ENCODE assay signal across 8 mouse cellular contexts in genomic region chr11:29692111-29692682, GRCm38 (mm10). TPM values are rescaled to one million over a fixed set of nuclear protein-coding genes. Genes with fewer than 3 reads are reported as not detected.
A peak's percentile ranks its signal among the peaks of the same experiment; 100 is the strongest.
DNase-seq lines count a peak whose midpoint lies in the region; ATAC-seq lines count a peak whose summit lies in the region.

No protein-coding gene starts in this region.

- H3K4me3 ChIP-seq in forebrain, embryonic 13.5 days: peak overlapping the region; percentile 92
- H3K4me3 ChIP-seq in hindbrain, embryonic 11.5 days (ENCODE audit: low read depth, low read length): peak overlapping the region; percentile 98; the same call in 1 of the 2 replicates
- H3K4me3 ChIP-seq in liver, embryonic 12.5 days: peak overlapping the region; percentile 96
- H3K4me3 ChIP-seq in neural tube, embryonic 11.5 days (ENCODE audit: low read depth, low read length): 0 out of 2 replicates have a peak overlapping the region, but pooled peaks have one; percentile 97

- no peaks in the 10 kb centered on the region for H3K9me3 ChIP-seq in forebrain, embryonic 13.5 days (replicated peaks)
- no peaks in the 10 kb centered on the region for H3K9me3 ChIP-seq in hindbrain, embryonic 11.5 days (ENCODE audit: control insufficient read depth, low read length)
- H3K9me3 ChIP-seq in liver, embryonic 12.5 days (replicated peaks): no peaks in the 10 kb centered on the region
- H3K9me3 ChIP-seq in neural tube, embryonic 11.5 days (ENCODE audit: control insufficient read depth, low read length): no peaks in the 10 kb centered on the region

- DNase-seq in left cerebral cortex, adult 18-20 months (ENCODE audit: low spot score in 2 of 2): peak; percentile 30 to 35
- no peak for DNase-seq in left cerebral cortex, adult 11 months (ENCODE audit: low spot score)
- peak; percentile 66 for DNase-seq in adrenal gland, postnatal 14 days
- peak; percentile 15 for DNase-seq in hindbrain, embryonic 11.5 days (ENCODE audit: low spot score)
- peak; percentile 18 for DNase-seq in neural tube, embryonic 11.5 days (ENCODE audit: low spot score)

- WGBS in forebrain, embryonic 13.5 days: 27% methylated on average over 12 of the region's 12 CpGs
- 27% methylated on average over 12 of the region's 12 CpGs for WGBS in hindbrain, embryonic 11.5 days
- 18% methylated on average over 12 of the region's 12 CpGs for WGBS in liver, embryonic 12.5 days (ENCODE audit: insufficient replicate concordance)
- 23% methylated on average over 12 of the region's 12 CpGs for WGBS in neural tube, embryonic 11.5 days

- H3K4me2 ChIP-seq in forebrain, embryonic 13.5 days: peak overlapping the region; percentile 6; the same call in 1 of the 2 replicates
- no peak overlapping the region for H3K4me2 ChIP-seq in hindbrain, embryonic 11.5 days (replicated peaks; ENCODE audit: low read depth, low read length)
- peak overlapping the region; percentile 64 for H3K4me2 ChIP-seq in liver, embryonic 12.5 days
- H3K4me2 ChIP-seq in neural tube, embryonic 11.5 days (ENCODE audit: low read depth): no peak overlapping the region

- H3K4me1 ChIP-seq in forebrain, embryonic 13.5 days: peaks cover 16% of the 10 kb centered on the region
- H3K4me1 ChIP-seq in hindbrain, embryonic 11.5 days (replicated peaks; ENCODE audit: control insufficient read depth, insufficient read depth, low read length): no peaks in the 10 kb centered on the region
- peaks cover 18% of the 10 kb centered on the region for H3K4me1 ChIP-seq in liver, embryonic 12.5 days
- no peaks in the 10 kb centered on the region for H3K4me1 ChIP-seq in neural tube, embryonic 11.5 days (ENCODE audit: control insufficient read depth, insufficient read depth, low read length)

- H3K36me3 ChIP-seq in forebrain, embryonic 13.5 days (ENCODE audit: poor library complexity, severe bottlenecking): no peaks in the 10 kb centered on the region
- no peaks in the 10 kb centered on the region for H3K36me3 ChIP-seq in hindbrain, embryonic 11.5 days (ENCODE audit: control insufficient read depth, insufficient read depth, low read length)
- peaks cover 3% of the 10 kb centered on the region; the same call in 1 of the 2 replicates for H3K36me3 ChIP-seq in liver, embryonic 12.5 days
- no peaks in the 10 kb centered on the region for H3K36me3 ChIP-seq in neural tube, embryonic 11.5 days (ENCODE audit: control insufficient read depth, insufficient read depth, low read length)

- no peaks in the 10 kb centered on the region for H3K27me3 ChIP-seq in forebrain, embryonic 13.5 days
- H3K27me3 ChIP-seq in hindbrain, embryonic 11.5 days (ENCODE audit: control insufficient read depth, insufficient read depth, low read length): no peaks in the 10 kb centered on the region
- no peaks in the 10 kb centered on the region for H3K27me3 ChIP-seq in liver, embryonic 12.5 days (replicated peaks)
- no peaks in the 10 kb centered on the region for H3K27me3 ChIP-seq in neural tube, embryonic 11.5 days (ENCODE audit: control insufficient read depth, insufficient read depth, low read length)

- no peak overlapping the region for H3K9ac ChIP-seq in forebrain, embryonic 13.5 days
- no peak overlapping the region for H3K9ac ChIP-seq in hindbrain, embryonic 11.5 days (ENCODE audit: low read depth, low read length)
- H3K9ac ChIP-seq in liver, embryonic 12.5 days: peak overlapping the region; percentile 35; the same call in 1 of the 2 replicates
- H3K9ac ChIP-seq in neural tube, embryonic 11.5 days (ENCODE audit: low read length): no peak overlapping the region

- no peak overlapping the region for H3K27ac ChIP-seq in forebrain, embryonic 13.5 days
- H3K27ac ChIP-seq in hindbrain, embryonic 11.5 days (ENCODE audit: low read depth, low read length): no peak overlapping the region
- no peak overlapping the region for H3K27ac ChIP-seq in liver, embryonic 12.5 days
- no peak overlapping the region for H3K27ac ChIP-seq in neural tube, embryonic 11.5 days (ENCODE audit: low read depth, low read length)

- no peak for ATAC-seq in forebrain, embryonic 13.5 days
- no peak for ATAC-seq in hindbrain, embryonic 11.5 days (ENCODE audit: low FRiP score)
- no peak for ATAC-seq in liver, embryonic 12.5 days
- no peak for ATAC-seq in neural tube, embryonic 11.5 days (ENCODE audit: insufficient read depth, low FRiP score, low TSS enrichment)
- no peak for ATAC-seq in activated CD4-positive, CD25-positive, alpha-beta regulatory T cell, adult 4 months

RNA-seq across cellular contexts. Expression of gene Rtn4, which starts 0.6 kb away (rescaled TPM):
- total RNA-seq in left cerebral cortex, adult 18-20 months (2021): 100 to 1,000 TPM; 690 to 719 TPM
- total RNA-seq in adrenal gland, postnatal 14 days (2021): 304 and 307 TPM in 2 replicates
- 102 TPM in 2 replicates for polyA plus RNA-seq in forebrain, embryonic 13.5 days (2015; fragmentation: Nextera tagmentation; extraction: Ambion mirVana)
- 73.7 and 83.9 TPM in 2 replicates for polyA plus RNA-seq in hindbrain, embryonic 11.5 days (2014; fragmentation: Nextera tagmentation; extraction: Ambion mirVana)
- polyA plus RNA-seq in liver, embryonic 12.5 days (2016; fragmentation: Nextera tagmentation; extraction: Ambion mirVana): 24.6 and 24.9 TPM in 2 replicates
- 76.8 and 84.7 TPM in 2 replicates for polyA plus RNA-seq in neural tube, embryonic 11.5 days (2014; fragmentation: Nextera tagmentation; extraction: Ambion mirVana)
- 10 to 100 TPM; 19.4 to 21.9 TPM for polyA plus RNA-seq in activated CD4-positive, CD25-positive, alpha-beta regulatory T cell, adult 4 months (2017; shearing (Covaris generic))

Comparison
In these comparisons a context has a peak if more than half of its experiments do, and no peak if none do; other contexts are left out.
1. H3K4me2 ChIP-seq: peak in forebrain, embryonic 13.5 days (single experiment) and liver, embryonic 12.5 days (single experiment); none in hindbrain, embryonic 11.5 days (single experiment) and neural tube, embryonic 11.5 days (single experiment).
2. Peak in every context shown above with its lines, with median percentiles within 50 percentile points of each other: H3K4me3 ChIP-seq.